Mouse (Mus musculus) hindbrain, embryonic 10.5 days (tissue): ENCODE measurements around the gene Rasa3. TPM values are rescaled to one million over a fixed set of nuclear protein-coding genes. Genes with fewer than 3 reads are reported as not detected.

ENCODE experiments used
- DNase-seq: peaks from one replicate; pipeline ENCODE4 v3.0.0-alpha.2; 2017; ENCODE audit warnings: low spot score
- H3K27ac ChIP-seq: fragments of 300-500 bp; sonication (generic); 2 replicates; pipeline ENCODE4 v1.5.1; 2016; ENCODE audit warnings: mild to moderate bottlenecking, moderate library complexity
- H3K27me3 ChIP-seq: fragments of 300-500 bp; sonication (generic); 2 replicates; pipeline ENCODE4 v1.6.1; 2016; ENCODE audit warnings: mild to moderate bottlenecking; ENCODE audit not compliant: poor library complexity, insufficient read depth, severe bottlenecking
- H3K36me3 ChIP-seq: fragments of 300-500 bp; sonication (generic); 2 replicates; pipeline ENCODE4 v1.6.1; 2016; ENCODE audit warnings: mild to moderate bottlenecking, moderate library complexity
- H3K4me1 ChIP-seq: fragments of 300-500 bp; sonication (generic); replicated peaks from 2 replicates; pipeline ENCODE4 v1.6.1; 2016; ENCODE audit warnings: mild to moderate bottlenecking
- H3K4me3 ChIP-seq: fragments of 300-500 bp; sonication (generic); 2 replicates; pipeline ENCODE4 v1.5.1; 2016; ENCODE audit warnings: mild to moderate bottlenecking, moderate library complexity
- H3K9me3 ChIP-seq: fragments of 300-500 bp; sonication (generic); 2 replicates; pipeline ENCODE4 v1.6.1; 2016; ENCODE audit warnings: mild to moderate bottlenecking, moderate library complexity
- WGBS: fragments of 180-500 bp; shearing (Covaris S2); methylation state at CpG from one replicate; pipeline ENCODE4 v1.1.7; 2016; 5-methylcytosine and 5-hydroxymethylcytosine counted together
- polyA plus RNA-seq: library from polyadenylated mRNA; unstranded; fragments of >200 nt; fragmentation: Nextera tagmentation; extraction: Ambion mirVana; gene quantifications from 2 replicates; pipeline ENCODE4 v1.2.1, GENCODE M21; 2016

Gene Rasa3
- polyA plus RNA-seq, 1 experiment from 2014 or later = 28.8 TPM

GRCm38 (mm10) chr8:13676701-13677412 lies 546 bp downstream of the Rasa3 start:
- WGBS = under 1% methylated on average over 47 of the region's 47 CpGs
- peak; percentile 79 for DNase-seq
- Histone ChIP-seq H3K36me3 (no peaks in the 10 kb centered on the region), H3K4me3 (peak overlapping the region; percentile 74), H3K4me1 (peaks cover 40% of the 10 kb centered on the region), H3K27ac (peak overlapping the region; percentile 90), H3K9me3 (no peaks in the 10 kb centered on the region), H3K27me3 (peaks cover 20% of the 10 kb centered on the region)

DNA sequence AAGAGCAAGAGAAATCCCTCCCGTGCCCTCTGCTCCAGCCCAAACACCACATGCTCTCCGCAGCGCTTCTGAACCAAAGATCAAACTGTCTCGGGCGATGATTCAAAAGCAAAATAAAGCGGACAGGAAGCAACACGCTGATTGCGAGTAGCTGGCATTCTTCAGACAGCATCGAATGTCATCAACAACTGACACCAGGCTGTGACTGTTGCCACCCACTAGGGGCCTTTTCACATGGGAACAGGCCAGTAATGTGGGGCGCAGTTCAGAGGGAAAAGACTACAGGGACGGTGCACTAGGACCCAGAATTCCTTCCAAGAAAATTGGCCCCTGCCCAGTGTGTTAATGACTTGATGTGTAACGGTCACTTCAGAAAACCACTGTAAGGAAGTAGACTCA lies 1.1 kb downstream of the Rasa3 start:
- under 1% methylated on average over 12 of the region's 12 CpGs for WGBS

DNA sequence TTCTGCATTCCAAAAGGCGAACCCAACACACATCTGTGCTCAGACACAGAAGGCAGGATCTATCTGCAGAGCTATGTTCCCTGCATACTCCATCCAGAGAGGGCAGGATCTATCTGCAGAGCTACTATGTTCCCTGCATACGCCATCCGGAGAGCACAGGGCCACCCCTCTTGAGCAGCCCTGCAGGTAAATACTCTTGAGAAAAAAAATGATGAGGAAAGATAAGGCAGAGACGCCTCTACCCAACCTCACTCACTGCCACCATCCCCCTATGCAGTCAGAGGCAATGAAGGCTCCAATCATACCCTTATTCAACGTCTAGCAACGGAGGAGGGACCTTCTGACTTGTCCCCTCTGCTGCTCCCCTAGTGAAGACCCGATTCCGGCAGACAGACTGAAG lies 1.9 kb downstream of the Rasa3 start:
- WGBS = 49% methylated on average over 8 of the region's 8 CpGs
- Histone ChIP-seq H3K9me3 (no peaks in the 10 kb centered on the region), H3K4me3 (peak overlapping the region; percentile 74), H3K27ac (peak overlapping the region; percentile 90), H3K4me1 (peaks cover 52% of the 10 kb centered on the region), H3K27me3 (peaks cover 20% of the 10 kb centered on the region), H3K36me3 (no peaks in the 10 kb centered on the region)
- DNase-seq = no peak

More for the DNA sequence above, 1.1 kb downstream of the Rasa3 start:
- Histone ChIP-seq H3K4me1 (peaks cover 44% of the 10 kb centered on the region), H3K27me3 (peaks cover 20% of the 10 kb centered on the region), H3K27ac (peak overlapping the region; percentile 90), H3K36me3 (no peaks in the 10 kb centered on the region), H3K9me3 (no peaks in the 10 kb centered on the region), H3K4me3 (peak overlapping the region; percentile 74)
- DNase-seq = peak; percentile 59

DNA sequence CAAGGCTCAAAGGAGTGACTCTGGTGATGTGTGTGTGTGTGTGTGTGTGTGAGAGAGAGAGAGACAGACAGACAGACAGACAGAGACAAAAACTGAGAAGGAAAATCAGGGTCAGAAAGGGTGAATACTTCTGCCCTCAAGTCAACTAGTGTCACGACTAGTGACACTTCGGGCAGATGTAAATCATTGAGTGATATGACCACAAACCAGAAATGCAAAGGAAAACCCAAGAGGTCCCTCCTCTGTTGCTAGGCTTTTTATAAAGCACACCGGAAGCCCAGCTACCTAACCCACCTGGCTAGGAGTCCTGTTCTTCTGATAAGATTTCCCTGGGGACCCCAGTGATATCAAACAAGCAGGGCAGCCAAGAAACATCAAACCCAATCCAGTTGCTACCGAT lies 2.3 kb downstream of the Rasa3 start:
- Histone ChIP-seq H3K9me3 (no peaks in the 10 kb centered on the region), H3K4me1 (peaks cover 56% of the 10 kb centered on the region), H3K27ac (peak overlapping the region; percentile 90; the same call in 1 of the 2 replicates), H3K36me3 (no peaks in the 10 kb centered on the region), H3K4me3 (peak overlapping the region; percentile 74), H3K27me3 (peaks cover 20% of the 10 kb centered on the region)
- 78% methylated on average over 4 of the region's 4 CpGs for WGBS
- DNase-seq = no peak

DNA sequence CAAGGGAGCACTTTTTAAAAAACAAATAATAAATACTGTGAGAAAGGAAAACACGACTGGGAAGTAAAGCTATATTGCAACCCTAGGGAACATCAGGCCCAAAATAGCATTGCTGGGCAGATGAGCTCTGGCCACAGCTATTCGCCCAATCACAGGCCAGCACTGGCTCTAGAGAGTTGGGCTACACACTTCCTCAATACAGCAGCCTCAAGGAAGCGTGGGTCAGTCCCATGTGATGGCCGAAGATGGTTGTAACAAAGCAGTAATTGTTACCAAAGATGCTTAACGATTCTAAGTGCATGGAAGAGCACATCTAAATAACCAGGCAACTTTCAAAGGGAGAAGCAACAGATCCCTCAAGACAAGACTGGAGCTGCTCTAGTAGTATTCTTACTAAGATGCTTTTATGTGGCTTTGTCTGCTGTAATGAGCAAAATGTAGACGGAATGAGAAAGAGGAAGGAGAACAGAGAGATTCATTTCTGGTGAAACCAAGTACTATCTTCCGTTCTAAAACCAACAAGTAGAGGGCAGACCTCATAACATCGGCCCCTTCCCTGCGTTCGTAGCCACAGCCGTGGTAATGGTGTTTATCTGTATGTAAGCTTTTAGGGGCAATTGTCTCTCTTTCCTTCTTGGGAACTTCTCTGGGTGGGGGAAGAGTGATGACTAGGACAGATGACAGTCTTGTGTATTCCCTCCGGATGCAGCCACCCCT lies 3.0 kb downstream of the Rasa3 start:
- no peak for DNase-seq
- Histone ChIP-seq H3K27me3 (peaks cover 15% of the 10 kb centered on the region), H3K36me3 (no peaks in the 10 kb centered on the region), H3K4me3 (peak overlapping the region; percentile 74; the same call in 1 of the 2 replicates), H3K9me3 (no peaks in the 10 kb centered on the region), H3K4me1 (peaks cover 63% of the 10 kb centered on the region), H3K27ac (no peak overlapping the region; the same call in 1 of the 2 replicates)
- WGBS = 69% methylated on average over 12 of the region's 12 CpGs

DNA sequence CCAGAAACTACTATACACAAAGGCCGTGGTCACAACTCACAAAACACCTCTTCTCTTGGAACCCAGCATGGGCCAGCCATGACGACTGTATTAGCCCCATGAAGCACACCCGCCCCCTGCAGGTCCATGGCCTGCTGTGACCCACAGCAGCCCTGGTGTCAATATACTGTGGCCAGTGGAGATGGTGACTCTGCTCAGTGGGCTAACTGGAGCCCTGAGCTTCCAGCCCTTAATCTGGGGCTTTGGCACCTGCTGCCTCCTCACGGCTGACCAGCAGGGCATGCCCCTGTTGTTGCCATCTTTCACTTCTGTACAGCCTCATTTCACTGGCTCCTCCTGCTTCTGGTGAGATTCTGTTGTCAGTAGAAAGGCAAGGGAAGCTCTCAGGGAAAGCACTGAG lies 4.2 kb downstream of the Rasa3 start:
- WGBS = 68% methylated on average over 4 of the region's 4 CpGs
- peak overlapping the region; percentile 9; the same call in 1 of the 2 replicates for H3K27ac ChIP-seq
- H3K4me3 ChIP-seq = no peak overlapping the region
- DNase-seq = no peak
- H3K4me1 ChIP-seq = peaks cover 70% of the 10 kb centered on the region
- no peaks in the 10 kb centered on the region for H3K9me3 ChIP-seq
- no peaks in the 10 kb centered on the region for H3K36me3 ChIP-seq
- peaks cover 2% of the 10 kb centered on the region; the same call in 1 of the 2 replicates for H3K27me3 ChIP-seq

- H3K27ac ChIP-seq = no peak overlapping the region
- DNase-seq = no peak
- H3K4me1 ChIP-seq = peaks cover 69% of the 10 kb centered on the region
- 90% methylated on average over 10 of the region's 10 CpGs for WGBS
- H3K9me3 ChIP-seq = no peaks in the 10 kb centered on the region
- H3K36me3 ChIP-seq = no peaks in the 10 kb centered on the region
- no peaks in the 10 kb centered on the region for H3K27me3 ChIP-seq
- no peak overlapping the region for H3K4me3 ChIP-seq
These were observed 6.0 kb downstream of the Rasa3 start for GRCm38 (mm10) chr8:13671246-13672003.

DNA sequence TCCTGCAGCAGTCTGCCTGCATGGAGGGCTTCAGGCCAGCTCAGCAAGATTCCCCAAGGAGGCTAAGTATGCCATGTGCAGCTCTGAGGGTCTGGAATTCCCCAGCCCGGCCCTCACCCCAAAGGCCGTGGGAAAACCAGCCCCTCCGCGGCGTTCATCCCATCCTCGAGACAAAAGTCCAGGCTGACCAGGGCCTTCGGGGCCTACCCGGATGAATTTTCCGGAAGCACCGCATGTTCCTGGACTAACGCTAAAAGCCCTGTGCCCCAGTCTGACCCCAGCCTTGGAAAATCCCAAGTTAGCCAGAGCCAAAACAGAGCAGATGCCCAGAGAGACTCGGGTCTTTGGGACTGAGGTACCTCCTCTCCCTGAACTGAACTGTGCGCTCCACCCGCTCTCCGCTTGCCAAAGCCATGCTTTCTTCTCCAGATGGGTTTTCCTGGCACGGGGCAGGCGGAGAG lies 7.4 kb downstream of the Rasa3 start:
- Histone ChIP-seq H3K36me3 (no peaks in the 10 kb centered on the region), H3K4me1 (peaks cover 68% of the 10 kb centered on the region), H3K9me3 (no peaks in the 10 kb centered on the region), H3K4me3 (no peak overlapping the region), H3K27ac (peak overlapping the region; percentile 71), H3K27me3 (no peaks in the 10 kb centered on the region)
- no peak for DNase-seq
- WGBS = 78% methylated on average over 17 of the region's 17 CpGs

- H3K27ac ChIP-seq = 0 out of 2 replicates have a peak overlapping the region, but pooled peaks have one; percentile 14
These were observed 9.0 kb downstream of the Rasa3 start for GRCm38 (mm10) chr8:13668367-13668766.

DNA sequence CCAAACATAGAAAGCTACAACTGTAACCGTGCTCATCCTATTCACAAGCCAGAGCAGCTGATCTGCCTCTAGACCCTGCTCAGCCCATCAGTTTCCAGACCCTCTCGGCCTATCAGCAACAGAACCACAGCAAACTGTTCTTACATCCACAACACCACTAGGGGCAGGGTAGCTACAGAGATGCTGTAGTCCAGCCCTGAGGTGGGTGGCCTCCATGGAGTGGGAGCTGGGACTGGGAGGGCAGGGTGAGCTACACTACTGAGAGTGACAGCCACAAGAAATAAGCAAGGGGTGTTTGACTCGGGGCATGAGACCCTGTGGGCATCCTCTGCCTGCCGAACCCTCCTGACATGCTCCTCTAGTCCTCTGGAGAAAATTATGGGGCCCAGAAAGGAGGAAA lies 9.5 kb downstream of the Rasa3 start:
- Histone ChIP-seq H3K27ac (peak overlapping the region; percentile 53; the same call in 1 of the 2 replicates), H3K4me3 (no peak overlapping the region), H3K36me3 (no peaks in the 10 kb centered on the region), H3K4me1 (peaks cover 55% of the 10 kb centered on the region), H3K9me3 (no peaks in the 10 kb centered on the region), H3K27me3 (no peaks in the 10 kb centered on the region)
- 81% methylated on average over 4 of the region's 4 CpGs for WGBS
- DNase-seq = no peak

More at GRCm38 (mm10) chr8:13668367-13668766, 9.0 kb downstream of the Rasa3 start:
- no peaks in the 10 kb centered on the region for H3K9me3 ChIP-seq
- H3K27me3 ChIP-seq = no peaks in the 10 kb centered on the region
- H3K4me1 ChIP-seq = peaks cover 60% of the 10 kb centered on the region
- 61% methylated on average over 10 of the region's 10 CpGs for WGBS
- H3K4me3 ChIP-seq = no peak overlapping the region
- peak; percentile 42 for DNase-seq
- H3K36me3 ChIP-seq = no peaks in the 10 kb centered on the region

DNA sequence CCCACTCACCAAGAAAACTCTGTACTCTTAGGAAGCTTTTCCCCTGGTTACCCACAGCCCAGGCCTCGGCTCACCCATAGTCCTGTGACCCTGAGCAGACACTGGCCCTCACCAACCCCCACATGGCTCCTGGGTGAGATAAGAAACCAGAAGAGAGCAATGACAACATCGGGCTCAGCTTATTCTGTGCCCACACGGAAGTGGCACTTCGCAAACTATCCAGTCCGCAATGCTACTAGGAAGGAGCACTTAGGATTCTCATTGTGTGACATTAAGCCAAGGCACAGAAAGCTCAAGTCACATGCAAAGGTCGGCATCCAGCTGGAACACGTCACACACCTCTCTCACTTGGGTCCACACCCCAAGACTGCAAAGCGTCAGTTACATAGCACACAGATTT lies 11.5 kb downstream of the Rasa3 start:
- no peaks in the 10 kb centered on the region for H3K9me3 ChIP-seq
- H3K27ac ChIP-seq = no peak overlapping the region
- no peak for DNase-seq
- H3K36me3 ChIP-seq = no peaks in the 10 kb centered on the region
- peaks cover 44% of the 10 kb centered on the region for H3K4me1 ChIP-seq
- WGBS = 87% methylated on average over 8 of the region's 8 CpGs
- H3K27me3 ChIP-seq = no peaks in the 10 kb centered on the region
- no peak overlapping the region for H3K4me3 ChIP-seq

GRCm38 (mm10) chr8:13665538-13665937 lies 11.9 kb downstream of the Rasa3 start:
- 86% methylated on average over 4 of the region's 4 CpGs for WGBS
- no peaks in the 10 kb centered on the region for H3K27me3 ChIP-seq
- H3K4me3 ChIP-seq = no peak overlapping the region
- H3K9me3 ChIP-seq = no peaks in the 10 kb centered on the region
- no peak overlapping the region for H3K27ac ChIP-seq
- no peaks in the 10 kb centered on the region for H3K36me3 ChIP-seq
- DNase-seq = no peak
- peaks cover 40% of the 10 kb centered on the region for H3K4me1 ChIP-seq
